Mouse (Mus musculus) lung, adult 10 weeks (tissue): Measurements from ENCODE around the gene Ccnt2. TPM values are rescaled to one million over a fixed set of nuclear protein-coding genes. Genes with fewer than 3 reads are reported as not detected.

ENCODE experiments used
- polyA plus RNA-seq: library from polyadenylated mRNA; stranded (reverse); fragments of 350-450 nt; fragmentation: Illumina TruSeq; extraction: RNeasy Lipid Tissue Mini Kit (QIAGEN cat#74804); gene quantifications from one replicate; pipeline ENCODE4 v1.2.3, GENCODE M21; 2014; ENCODE audit warnings: low read depth, low replicate concordance; ENCODE audit not compliant: insufficient read depth

Gene Ccnt2
- 9.6 TPM for polyA plus RNA-seq

DNA sequence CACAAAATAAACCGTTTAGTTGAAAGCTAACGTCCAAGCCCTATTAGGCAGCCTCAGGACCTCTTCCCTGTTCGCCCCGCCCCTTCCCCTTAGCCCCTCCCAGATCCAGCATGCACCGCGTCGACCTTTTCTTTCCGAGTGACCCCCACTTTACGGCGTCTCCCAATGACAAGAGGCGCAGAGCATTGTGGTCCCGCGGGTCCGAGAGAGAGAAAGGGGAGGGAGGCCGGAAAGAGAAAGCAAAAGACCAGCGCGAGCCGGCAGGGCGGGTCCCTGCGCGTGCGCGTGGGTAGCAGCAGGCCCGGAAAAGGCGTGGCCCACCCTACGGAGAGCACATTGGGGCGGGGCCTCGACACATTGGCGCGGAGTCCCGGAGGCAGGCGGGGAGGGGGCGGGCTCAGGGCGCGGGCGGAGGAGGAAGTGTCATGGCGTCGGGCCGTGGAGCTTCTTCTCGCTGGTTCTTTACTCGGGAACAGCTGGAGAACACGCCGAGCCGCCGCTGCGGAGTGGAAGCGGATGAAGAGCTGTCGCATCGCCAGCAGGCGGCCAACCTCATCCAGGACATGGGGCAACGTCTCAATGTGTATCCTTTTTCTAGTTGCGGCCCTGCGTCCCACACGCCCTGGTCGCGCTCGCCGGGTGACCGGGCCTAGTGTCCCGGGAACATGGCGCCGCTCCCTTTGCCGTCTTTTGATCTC lies at the start of gene Ccnt2:
TSS of gene Ccnt2 (plus strand) at position 362 of the 698 bp plus-strand sequence.

DNA sequence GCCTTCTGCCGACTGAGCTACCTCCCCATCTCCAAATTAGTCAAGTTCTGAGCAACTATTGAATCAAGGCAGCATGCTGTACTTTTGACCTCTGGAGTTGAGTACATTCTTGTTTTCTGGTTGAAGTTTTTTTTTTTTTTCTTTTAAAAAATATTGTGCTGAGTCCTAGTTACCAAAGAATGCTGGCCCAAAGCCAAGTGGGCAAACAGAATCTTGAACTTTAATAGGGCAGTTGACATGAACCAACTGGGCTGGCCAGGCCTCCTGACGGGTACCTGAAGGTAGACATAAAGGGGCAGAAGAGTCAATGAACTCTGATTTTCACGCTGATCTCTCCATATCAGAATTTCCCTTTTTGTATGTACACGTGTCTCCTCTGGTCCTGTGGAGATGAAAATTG lies 44.9 kb upstream of the Ccnt2 start, which contains the start of gene Acmsd:
TSS of gene Acmsd (plus strand) at position 318 of the 400 bp plus-strand sequence.

DNA sequence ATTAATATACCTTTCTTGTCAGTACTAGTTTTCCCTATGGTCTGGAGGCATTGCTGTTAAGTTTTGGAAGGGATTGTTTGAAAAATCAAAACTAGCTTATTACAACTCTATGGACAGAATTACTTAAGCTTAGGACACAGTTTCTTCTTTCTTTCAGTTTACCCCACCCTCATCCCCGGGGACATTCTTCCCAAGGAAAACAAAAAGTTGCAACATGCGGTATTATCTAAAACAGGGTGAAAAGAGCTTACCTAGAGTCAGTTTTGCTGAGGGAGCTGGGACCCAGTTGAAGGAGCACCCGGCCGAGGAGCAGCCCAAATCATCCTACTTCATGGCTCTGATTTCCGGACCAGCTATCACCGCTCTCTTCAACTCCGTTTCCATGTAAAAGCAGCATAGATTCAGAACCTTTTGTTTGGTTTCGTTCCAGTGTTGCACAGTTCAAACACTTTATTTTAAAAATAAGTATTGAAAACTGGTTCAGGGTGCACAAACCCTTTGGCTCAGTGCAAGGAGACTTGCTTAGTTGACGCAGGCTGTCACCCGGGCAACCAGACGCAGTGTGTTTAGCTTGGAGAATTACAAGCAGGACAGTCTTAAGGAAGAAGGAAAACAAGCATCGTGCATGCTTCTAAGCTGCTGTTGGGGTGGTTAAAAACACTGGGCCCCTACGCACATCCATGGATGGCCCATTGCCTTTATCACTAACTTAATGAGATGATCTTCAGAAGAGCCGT lies 80.7 kb downstream of the Ccnt2 start, which contains the start of gene Map3k19:
TSS of gene Map3k19 (minus strand) at position 546 of the 737 bp plus-strand sequence.

Other genes starting within 250 kb of the Ccnt2 start
- 11.3 TPM for gene Tmem163, start 94.6 kb upstream of the Ccnt2 start, polyA plus RNA-seq
- 0.11 TPM for gene Acmsd, start 44.8 kb upstream of the Ccnt2 start, polyA plus RNA-seq
- gene Map3k19, start 80.9 kb downstream of the Ccnt2 start, polyA plus RNA-seq, result 1.4 TPM
- gene Rab3gap1, start 94.6 kb downstream of the Ccnt2 start, polyA plus RNA-seq, result 15.7 TPM